Mouse (Mus musculus): ENCODE measurements around the gene Ppp1r14a.

Gene Ppp1r14a

DNA sequence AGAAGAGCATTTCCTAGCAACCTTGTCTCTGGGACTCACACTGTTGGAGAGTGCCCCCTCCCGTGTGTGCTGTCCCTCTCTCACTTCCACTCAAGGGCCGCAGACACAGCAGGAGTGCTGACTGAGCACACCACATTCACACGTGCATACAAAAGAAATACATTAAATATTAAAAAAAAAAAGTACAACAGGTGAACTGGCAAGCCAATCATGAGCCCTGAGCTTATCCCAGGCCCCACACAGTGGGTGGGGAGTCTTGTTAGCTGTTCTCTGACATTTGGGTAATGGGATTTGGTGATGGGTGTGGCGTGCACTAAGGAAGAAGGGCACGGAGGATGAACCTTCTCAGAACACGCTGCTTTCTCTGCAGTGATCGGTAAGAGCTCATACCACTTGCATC is 13.5 kb downstream of the Ppp1r14a start:
- intact Hi-C loops (cut with DNase I): loop anchor here (5.0 kb wide), 2 partner anchors 60 to 220 kb away; no protein-coding TSS in a partner anchor

GRCm38 (mm10) chr7:29303738-29304462 is 14.8 kb downstream of the Ppp1r14a start, which contains the start of gene Dpf1:
Gene Dpf1, plus strand, starts transcription at chr7:29303951.
- intact Hi-C loops (cut with DNase I): loop anchor here (5.0 kb wide), 2 partner anchors 58 to 218 kb away; no protein-coding TSS in a partner anchor

DNA sequence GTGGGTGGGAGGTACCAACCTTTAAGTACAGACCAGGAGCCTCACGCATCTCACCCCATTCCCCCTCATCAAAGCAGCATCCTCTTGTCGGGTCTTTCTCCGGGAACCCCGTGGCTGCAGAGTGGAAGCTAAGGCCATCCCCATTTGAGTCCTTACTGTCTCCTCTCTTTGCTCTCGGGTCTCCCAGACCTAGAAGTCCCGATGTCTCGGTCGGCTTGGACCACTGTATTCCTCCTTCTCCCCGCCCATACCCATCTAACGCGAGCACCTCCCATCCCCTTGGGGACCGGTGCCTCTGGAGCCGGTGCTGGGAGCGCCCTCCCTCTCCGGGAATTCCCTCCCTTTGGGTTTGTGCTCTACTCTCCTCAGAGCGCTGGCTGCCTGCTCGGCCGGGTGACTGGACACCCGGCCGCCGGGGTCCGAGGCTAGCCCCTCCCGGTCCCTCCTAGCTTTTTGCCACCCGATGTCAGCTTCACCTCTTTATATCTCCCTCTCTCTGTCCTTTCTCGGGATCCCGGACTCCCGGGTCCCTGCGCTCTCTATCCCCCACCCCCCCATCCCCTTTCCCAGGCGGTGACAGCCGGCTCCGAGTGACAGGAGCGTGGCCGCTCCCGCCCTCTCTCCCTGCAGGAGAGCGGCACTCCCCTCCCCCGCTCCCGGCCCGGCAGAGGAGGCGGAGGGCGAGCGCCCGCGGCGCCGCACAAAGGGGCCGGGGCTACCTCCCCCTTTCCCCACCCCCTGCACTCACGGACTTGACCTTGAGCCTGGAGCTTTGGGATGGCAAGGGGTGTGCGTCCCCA is 15.6 kb downstream of the Ppp1r14a start:
- intact Hi-C loops (cut with DNase I): loop anchor here (5.0 kb wide), 2 partner anchors 58 to 218 kb away; no protein-coding TSS in a partner anchor

GRCm38 (mm10) chr7:29305263-29305988 is 16.3 kb downstream of the Ppp1r14a start:
- intact Hi-C loops (cut with DNase I): no loop called here

DNA sequence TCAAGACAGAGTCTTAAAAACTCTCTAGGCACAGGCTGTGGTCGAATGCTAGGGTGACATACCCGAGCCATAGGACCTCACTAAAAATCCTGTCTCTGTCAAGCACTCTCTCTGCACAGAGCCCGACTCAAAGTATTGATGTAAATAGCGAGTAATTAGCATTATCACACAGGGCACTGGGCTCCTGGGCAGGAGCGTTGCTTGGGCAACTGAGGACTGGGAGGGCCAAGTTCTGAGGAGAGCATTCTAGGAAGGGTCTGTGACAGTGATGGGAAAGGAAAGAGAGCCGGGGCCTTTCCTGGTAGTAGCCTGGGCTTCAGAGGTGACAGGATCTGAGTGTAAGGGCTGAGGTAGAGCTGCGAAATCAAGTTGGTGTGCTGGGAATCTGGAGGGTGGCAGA is 17.0 kb downstream of the Ppp1r14a start:
- intact Hi-C loops (cut with DNase I): no loop called here

GRCm38 (mm10) chr7:29306619-29307018 is 17.5 kb downstream of the Ppp1r14a start:
- intact Hi-C loops (cut with DNase I): no loop called here

- intact Hi-C loops (cut with DNase I): no loop called here
These were observed 18.4 kb downstream of the Ppp1r14a start for GRCm38 (mm10) chr7:29307350-29308104.

DNA sequence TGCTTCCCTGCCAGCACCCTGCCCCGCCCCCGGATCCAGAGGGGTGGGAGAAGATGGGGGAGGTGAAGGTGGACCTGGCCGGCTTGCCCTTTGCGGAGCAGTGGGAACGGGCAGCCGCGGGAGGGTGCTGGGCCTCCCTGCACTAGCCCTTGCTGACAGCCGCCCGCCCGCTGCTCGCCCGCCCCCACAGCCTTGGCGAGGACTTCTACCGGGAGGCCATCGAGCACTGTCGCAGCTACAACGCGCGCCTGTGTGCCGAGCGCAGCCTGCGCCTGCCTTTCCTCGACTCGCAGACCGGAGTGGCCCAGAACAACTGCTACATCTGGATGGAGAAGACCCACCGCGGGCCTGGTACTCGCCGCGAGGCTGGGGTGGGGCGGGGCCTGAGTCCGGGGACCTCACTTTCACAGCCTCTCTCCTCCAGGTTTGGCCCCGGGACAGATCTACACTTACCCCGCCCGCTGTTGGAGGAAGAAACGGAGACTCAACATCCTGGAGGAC is 20.2 kb downstream of the Ppp1r14a start:
- intact Hi-C loops (cut with DNase I): no loop called here

DNA sequence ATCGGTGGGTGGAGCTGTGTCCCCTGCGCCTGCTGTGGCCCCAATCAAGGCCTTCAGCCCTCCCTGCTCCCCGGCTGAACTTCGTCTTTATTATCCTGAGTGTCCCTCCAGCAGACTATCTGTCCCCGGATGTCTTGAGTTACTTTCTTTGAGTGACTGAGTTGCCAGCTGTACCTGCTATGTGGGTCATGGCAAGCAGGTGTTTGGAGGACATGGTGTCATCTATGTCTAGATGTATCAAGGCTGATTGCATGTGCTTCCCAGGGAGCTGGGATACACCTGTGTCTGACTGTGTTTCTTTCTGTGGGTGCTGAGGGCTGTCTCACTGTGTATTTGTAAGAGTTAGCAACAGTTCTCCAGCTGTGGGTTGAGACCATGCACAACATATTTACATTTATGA is 20.6 kb downstream of the Ppp1r14a start:
- intact Hi-C loops (cut with DNase I): no loop called here

DNA sequence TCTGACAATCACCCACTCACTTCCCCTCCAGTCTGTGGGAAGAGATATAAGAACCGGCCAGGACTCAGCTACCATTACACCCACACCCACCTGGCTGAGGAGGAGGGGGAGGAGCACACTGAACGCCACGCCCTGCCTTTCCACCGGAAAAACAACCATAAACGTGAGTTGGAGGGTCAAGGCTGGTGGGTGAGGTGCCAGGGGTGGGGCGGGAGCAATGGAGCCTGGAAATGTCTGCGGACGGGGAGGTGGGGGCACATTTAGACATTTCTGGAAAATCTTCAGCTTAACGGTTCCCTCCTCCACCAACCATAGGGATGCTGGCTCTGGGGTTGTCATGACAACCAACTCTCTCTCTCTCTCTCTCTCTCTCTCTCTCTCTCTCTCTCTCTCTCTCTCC is 23.9 kb downstream of the Ppp1r14a start:
- intact Hi-C loops (cut with DNase I): no loop called here

GRCm38 (mm10) chr7:29313572-29314261 is 24.6 kb downstream of the Ppp1r14a start:
- intact Hi-C loops (cut with DNase I): no loop called here

DNA sequence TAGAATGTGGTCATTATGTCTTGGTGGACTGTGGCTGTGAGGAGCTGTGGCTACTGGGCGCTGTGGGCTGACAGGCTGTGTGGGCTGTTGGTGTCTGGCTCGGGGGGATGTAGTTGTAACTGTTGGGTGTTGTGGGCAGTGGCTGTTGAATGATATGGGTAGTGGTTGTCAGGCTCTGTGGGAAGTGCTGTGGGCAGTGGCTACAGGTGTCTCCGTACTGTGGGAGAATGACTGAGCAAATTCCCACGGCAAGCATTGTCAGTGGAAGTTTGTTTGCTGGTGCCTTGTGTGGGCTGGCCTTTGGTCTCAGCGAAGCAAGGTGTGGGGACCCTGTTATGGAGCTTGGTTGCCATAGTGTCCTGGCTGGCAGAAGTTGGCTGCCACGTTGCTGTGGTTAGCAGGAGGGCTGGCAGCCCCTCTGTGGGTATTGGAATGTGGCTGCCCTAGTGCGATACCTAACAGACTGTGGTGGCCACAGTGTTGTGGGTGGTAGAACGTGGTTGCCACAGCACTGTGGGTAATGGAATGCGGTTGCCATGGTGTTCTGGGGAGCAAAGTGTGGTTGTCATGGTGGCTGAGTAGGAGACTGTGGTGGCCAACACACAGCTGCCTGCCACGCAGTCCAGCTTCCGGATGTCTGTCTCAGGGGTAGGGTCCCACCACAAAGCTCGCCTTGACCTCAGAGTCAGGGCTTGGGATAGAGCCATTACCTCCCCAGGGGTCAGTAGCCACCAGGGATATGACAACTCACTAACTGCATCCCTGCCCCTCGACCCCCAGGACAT is 25.9 kb downstream of the Ppp1r14a start:
- intact Hi-C loops (cut with DNase I): loop anchor here (5.0 kb wide), 1 partner anchor 47 kb away; no protein-coding TSS in a partner anchor

GRCm38 (mm10) chr7:29316137-29316734 is 27.1 kb downstream of the Ppp1r14a start:
- intact Hi-C loops (cut with DNase I): loop anchor here (5.0 kb wide), 1 partner anchor 46 kb away; no protein-coding TSS in a partner anchor

GRCm38 (mm10) chr7:29316976-29317375 is 27.9 kb downstream of the Ppp1r14a start:
- intact Hi-C loops (cut with DNase I): loop anchor here (5.0 kb wide), 1 partner anchor 45 kb away; no protein-coding TSS in a partner anchor

DNA sequence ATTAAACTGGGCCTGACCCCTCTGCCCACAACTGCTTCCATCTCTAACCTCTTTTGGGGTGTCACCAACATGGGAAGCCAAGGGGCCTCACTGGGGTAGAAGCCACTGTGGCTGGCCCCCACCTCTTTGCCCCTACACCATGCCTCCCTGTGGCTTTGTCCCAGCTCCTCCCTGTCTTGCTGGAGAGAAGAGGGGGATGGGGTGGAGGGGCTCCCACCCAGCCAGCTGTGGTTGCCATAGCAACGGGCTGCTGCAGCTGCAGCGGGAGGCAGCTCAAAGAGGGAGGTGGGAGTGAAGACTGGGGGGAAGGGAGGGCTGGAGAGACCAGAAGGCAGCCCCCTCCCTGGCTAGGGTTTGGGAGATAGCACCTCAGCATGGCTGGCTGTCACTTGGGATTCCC is 28.4 kb downstream of the Ppp1r14a start:
- intact Hi-C loops (cut with DNase I): loop anchor here (5.0 kb wide), 1 partner anchor 45 kb away; no protein-coding TSS in a partner anchor

DNA sequence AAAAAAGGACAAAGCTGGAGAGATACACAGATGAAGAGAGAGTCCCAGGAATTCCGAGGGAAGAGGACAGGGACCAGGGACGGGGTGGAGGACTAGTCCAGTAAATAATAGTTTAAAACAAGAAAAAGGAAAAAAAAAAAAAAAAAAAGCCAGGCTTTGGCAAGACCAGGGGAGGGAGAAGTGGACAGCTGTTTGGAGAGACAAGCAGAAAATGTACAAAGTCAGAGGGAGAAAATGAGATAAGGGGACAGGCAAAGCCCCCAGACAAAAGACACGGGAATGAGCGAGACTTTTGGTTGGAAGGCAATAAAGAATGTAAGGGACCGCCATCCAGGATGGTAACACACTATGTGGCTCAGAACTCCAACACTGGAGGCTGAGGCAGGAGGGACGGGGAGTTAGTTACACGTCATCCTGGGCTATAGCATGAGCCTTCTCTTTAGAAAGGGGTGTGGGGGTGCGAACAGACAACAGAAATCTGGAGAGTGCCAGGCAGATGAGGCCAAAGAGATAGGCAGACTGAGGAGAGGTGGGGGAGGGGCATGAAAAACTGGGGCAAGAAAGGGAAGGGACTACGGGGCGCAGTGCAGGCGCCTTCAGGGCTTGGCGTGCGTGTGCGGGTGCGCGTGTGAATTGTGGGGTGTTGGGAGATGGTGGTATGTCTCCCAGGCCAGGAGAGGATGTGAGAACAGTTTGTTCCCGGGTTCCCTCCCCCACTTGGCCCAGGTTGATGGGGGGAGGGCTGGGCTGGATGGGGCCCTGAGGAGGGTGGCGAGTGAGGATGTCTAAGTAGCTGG is 29.2 kb downstream of the Ppp1r14a start:
- intact Hi-C loops (cut with DNase I): loop anchor here (5.0 kb wide), 1 partner anchor 44 kb away; no protein-coding TSS in a partner anchor

Data from adrenal gland (tissue).